Mouse (Mus musculus): Measurements from ENCODE around the gene Ttyh2. TPM values are rescaled to one million over a fixed set of nuclear protein-coding genes. Genes with fewer than 3 reads are reported as not detected.
"Not testable (repeated sequence)": the region's sequence is repeated elsewhere in the genome, so short reads cannot be mapped to it uniquely, and the experiment has no call there.

The Ttyh2 gene
- polyA plus RNA-seq, 1 experiment from 2014 or later = 10.0 TPM

- WGBS = 87% methylated on average over 5 of the region's 5 CpGs
- Histone ChIP-seq H3K36me3 (peaks cover 43% of the 10 kb centered on the region), H3K27me3 (peaks cover 6% of the 10 kb centered on the region; the same call in 1 of the 2 replicates)
These were observed 4.1 kb upstream of the Ttyh2 start for GRCm38 (mm10) chr11:114671147-114671546.

GRCm38 (mm10) chr11:114672794-114673718 lies 2.2 kb upstream of the Ttyh2 start:
- peaks cover 43% of the 10 kb centered on the region for H3K36me3 ChIP-seq

More at GRCm38 (mm10) chr11:114671147-114671546, 4.1 kb upstream of the Ttyh2 start:
- peaks cover 26% of the 10 kb centered on the region for H3K4me1 ChIP-seq (replicated peaks)
- H3K4me3 ChIP-seq (replicated peaks) = no peak overlapping the region
- H3K27ac ChIP-seq = no peak overlapping the region
- no peaks in the 10 kb centered on the region for H3K9me3 ChIP-seq
- H3K9ac ChIP-seq (replicated peaks) = no peak overlapping the region
- H3K4me2 ChIP-seq = no peak overlapping the region
- ATAC-seq (ENCODE audit: insufficient number of reproducible peaks, insufficient read depth, low FRiP score, low TSS enrichment, low read depth) = no peak

GRCm38 (mm10) chr11:114673719-114674050 lies 1.5 kb upstream of the Ttyh2 start:
- WGBS = 83% methylated on average over 2 of the region's 2 CpGs
- ATAC-seq (ENCODE audit: insufficient number of reproducible peaks, insufficient read depth, low FRiP score, low TSS enrichment, low read depth) = no peak
- peaks cover 43% of the 10 kb centered on the region for H3K36me3 ChIP-seq

More at GRCm38 (mm10) chr11:114672794-114673718, 2.2 kb upstream of the Ttyh2 start:
- H3K4me1 ChIP-seq (replicated peaks) = peaks cover 36% of the 10 kb centered on the region
- ATAC-seq (ENCODE audit: insufficient number of reproducible peaks, insufficient read depth, low FRiP score, low TSS enrichment, low read depth) = no peak
- H3K4me2 ChIP-seq = no peak overlapping the region
- no peak overlapping the region for H3K27ac ChIP-seq
- no peak overlapping the region for H3K4me3 ChIP-seq (replicated peaks)
- no peak overlapping the region for H3K9ac ChIP-seq (replicated peaks)
- peaks cover 6% of the 10 kb centered on the region; the same call in 1 of the 2 replicates for H3K27me3 ChIP-seq
- whole genome bisulfite sequencing = 66% methylated on average over 9 of the region's 9 CpGs
- no peaks in the 10 kb centered on the region for H3K9me3 ChIP-seq

GRCm38 (mm10) chr11:114674180-114674579 lies 1.1 kb upstream of the Ttyh2 start:
- H3K4me2 ChIP-seq = no peak overlapping the region
- H3K9me3 ChIP-seq = no peaks in the 10 kb centered on the region
- ATAC-seq (ENCODE audit: insufficient number of reproducible peaks, insufficient read depth, low FRiP score, low TSS enrichment, low read depth) = no peak
- H3K27me3 ChIP-seq = peaks cover 6% of the 10 kb centered on the region; the same call in 1 of the 2 replicates
- WGBS = 47% methylated on average over 8 of the region's 8 CpGs
- H3K4me3 ChIP-seq (replicated peaks) = no peak overlapping the region
- peaks cover 43% of the 10 kb centered on the region for H3K36me3 ChIP-seq
- no peak overlapping the region for H3K27ac ChIP-seq
- H3K9ac ChIP-seq (replicated peaks) = no peak overlapping the region
- peaks cover 38% of the 10 kb centered on the region for H3K4me1 ChIP-seq (replicated peaks)

More at GRCm38 (mm10) chr11:114673719-114674050, 1.5 kb upstream of the Ttyh2 start:
- Histone ChIP-seq H3K4me1 (replicated peaks) (peaks cover 36% of the 10 kb centered on the region), H3K4me3 (replicated peaks) (no peak overlapping the region), H3K4me2 (no peak overlapping the region), H3K9me3 (no peaks in the 10 kb centered on the region), H3K9ac (replicated peaks) (no peak overlapping the region), H3K27me3 (peaks cover 6% of the 10 kb centered on the region; the same call in 1 of the 2 replicates), H3K27ac (no peak overlapping the region)

- H3K9ac ChIP-seq (replicated peaks); H3K9me3 ChIP-seq; ATAC-seq (ENCODE audit: insufficient number of reproducible peaks, insufficient read depth, low FRiP score, low TSS enrichment, low read depth); H3K27me3 ChIP-seq: not testable (repeated sequence)
- Histone ChIP-seq H3K4me2 (peak overlapping the region; percentile 91), H3K27ac (peak overlapping the region; percentile 64; the same call in 1 of the 2 replicates), H3K4me3 (replicated peaks) (peak overlapping the region; percentile 61), H3K4me1 (replicated peaks) (peaks cover 37% of the 10 kb centered on the region), H3K36me3 (peaks cover 43% of the 10 kb centered on the region)
- 79% methylated on average over 2 of the region's 3 CpGs for WGBS
These were observed 435 bp upstream of the Ttyh2 start for GRCm38 (mm10) chr11:114674796-114675195.

- Histone ChIP-seq H3K27me3 (peaks cover 6% of the 10 kb centered on the region; the same call in 1 of the 2 replicates), H3K9me3 (no peaks in the 10 kb centered on the region), H3K36me3 (peaks cover 35% of the 10 kb centered on the region), H3K4me3 (replicated peaks) (peak overlapping the region; percentile 61), H3K4me1 (replicated peaks) (peaks cover 26% of the 10 kb centered on the region), H3K27ac (peak overlapping the region; percentile 64), H3K4me2 (peak overlapping the region; percentile 91), H3K9ac (replicated peaks) (peak overlapping the region; percentile 70)
- ATAC-seq (ENCODE audit: insufficient number of reproducible peaks, insufficient read depth, low FRiP score, low TSS enrichment, low read depth) = 0 out of 2 replicates have a peak, but pooled peaks have one; percentile 2
- 3% methylated on average over 27 of the region's 27 CpGs for WGBS
These were observed 683 bp downstream of the Ttyh2 start for GRCm38 (mm10) chr11:114675826-114676401.

- Histone ChIP-seq H3K9ac (replicated peaks) (peak overlapping the region; percentile 70), H3K4me1 (replicated peaks) (peaks cover 25% of the 10 kb centered on the region), H3K9me3 (no peaks in the 10 kb centered on the region), H3K4me2 (peak overlapping the region; percentile 91), H3K27ac (no peak overlapping the region), H3K4me3 (replicated peaks) (peak overlapping the region; percentile 61), H3K36me3 (peaks cover 30% of the 10 kb centered on the region), H3K27me3 (peaks cover 6% of the 10 kb centered on the region; the same call in 1 of the 2 replicates)
- WGBS = 9% methylated on average over 14 of the region's 14 CpGs
- ATAC-seq (ENCODE audit: insufficient number of reproducible peaks, insufficient read depth, low FRiP score, low TSS enrichment, low read depth) = no peak
These were observed 1.2 kb downstream of the Ttyh2 start for GRCm38 (mm10) chr11:114676431-114676830.

GRCm38 (mm10) chr11:114676896-114677530 lies 1.8 kb downstream of the Ttyh2 start:
- no peak overlapping the region for H3K9ac ChIP-seq (replicated peaks)
- WGBS = 33% methylated on average over 9 of the region's 9 CpGs
- H3K4me1 ChIP-seq (replicated peaks) = peaks cover 25% of the 10 kb centered on the region
- peaks cover 24% of the 10 kb centered on the region for H3K36me3 ChIP-seq
- ATAC-seq (ENCODE audit: insufficient number of reproducible peaks, insufficient read depth, low FRiP score, low TSS enrichment, low read depth) = no peak
- peak overlapping the region; percentile 64; the same call in 1 of the 2 replicates for H3K27ac ChIP-seq
- no peaks in the 10 kb centered on the region for H3K9me3 ChIP-seq
- H3K4me3 ChIP-seq (replicated peaks) = peak overlapping the region; percentile 61
- peak overlapping the region; percentile 91 for H3K4me2 ChIP-seq
- H3K27me3 ChIP-seq = peaks cover 6% of the 10 kb centered on the region; the same call in 1 of the 2 replicates

- no peak for ATAC-seq (ENCODE audit: insufficient number of reproducible peaks, insufficient read depth, low FRiP score, low TSS enrichment, low read depth)
- Histone ChIP-seq H3K27ac (no peak overlapping the region), H3K27me3 (peaks cover 6% of the 10 kb centered on the region; the same call in 1 of the 2 replicates), H3K4me1 (replicated peaks) (peaks cover 34% of the 10 kb centered on the region), H3K9me3 (no peaks in the 10 kb centered on the region), H3K36me3 (no peaks in the 10 kb centered on the region), H3K9ac (replicated peaks) (no peak overlapping the region), H3K4me2 (no peak overlapping the region), H3K4me3 (replicated peaks) (no peak overlapping the region)
- 81% methylated on average over 8 of the region's 8 CpGs for WGBS
These were observed 4.4 kb downstream of the Ttyh2 start for GRCm38 (mm10) chr11:114679582-114679981.

- no peak overlapping the region for H3K4me3 ChIP-seq (replicated peaks)
- H3K4me2 ChIP-seq = no peak overlapping the region
- H3K36me3 ChIP-seq = no peaks in the 10 kb centered on the region
- no peaks in the 10 kb centered on the region for H3K9me3 ChIP-seq
- no peak for ATAC-seq (ENCODE audit: insufficient number of reproducible peaks, insufficient read depth, low FRiP score, low TSS enrichment, low read depth)
- H3K4me1 ChIP-seq (replicated peaks) = peaks cover 38% of the 10 kb centered on the region
- 73% methylated on average over 10 of the region's 10 CpGs for WGBS
- H3K9ac ChIP-seq (replicated peaks) = no peak overlapping the region
- peaks cover 6% of the 10 kb centered on the region; the same call in 1 of the 2 replicates for H3K27me3 ChIP-seq
- H3K27ac ChIP-seq = no peak overlapping the region
These were observed 5.1 kb downstream of the Ttyh2 start for GRCm38 (mm10) chr11:114680291-114680690.

- 67% methylated on average over 5 of the region's 5 CpGs for WGBS
- H3K36me3 ChIP-seq = no peaks in the 10 kb centered on the region
- no peak overlapping the region for H3K9ac ChIP-seq (replicated peaks)
- ATAC-seq (ENCODE audit: insufficient number of reproducible peaks, insufficient read depth, low FRiP score, low TSS enrichment, low read depth) = no peak
- peaks cover 6% of the 10 kb centered on the region; the same call in 1 of the 2 replicates for H3K27me3 ChIP-seq
- H3K9me3 ChIP-seq = no peaks in the 10 kb centered on the region
- H3K4me1 ChIP-seq (replicated peaks) = peaks cover 36% of the 10 kb centered on the region
- H3K4me3 ChIP-seq (replicated peaks) = no peak overlapping the region
- no peak overlapping the region for H3K27ac ChIP-seq
- H3K4me2 ChIP-seq = no peak overlapping the region
These were observed 5.8 kb downstream of the Ttyh2 start for GRCm38 (mm10) chr11:114681054-114681453.

Data from limb, embryonic 12.5 days (tissue).